Mouse (Mus musculus): ENCODE results near the gene Hnrnph3. TPM values are rescaled to one million over a fixed set of nuclear protein-coding genes. Genes with fewer than 3 reads are reported as not detected.

Hnrnph3 gene
- total and polyA plus RNA-seq, 2 experiments from 2014 or later: 3.9 to 34.6 TPM

DNA sequence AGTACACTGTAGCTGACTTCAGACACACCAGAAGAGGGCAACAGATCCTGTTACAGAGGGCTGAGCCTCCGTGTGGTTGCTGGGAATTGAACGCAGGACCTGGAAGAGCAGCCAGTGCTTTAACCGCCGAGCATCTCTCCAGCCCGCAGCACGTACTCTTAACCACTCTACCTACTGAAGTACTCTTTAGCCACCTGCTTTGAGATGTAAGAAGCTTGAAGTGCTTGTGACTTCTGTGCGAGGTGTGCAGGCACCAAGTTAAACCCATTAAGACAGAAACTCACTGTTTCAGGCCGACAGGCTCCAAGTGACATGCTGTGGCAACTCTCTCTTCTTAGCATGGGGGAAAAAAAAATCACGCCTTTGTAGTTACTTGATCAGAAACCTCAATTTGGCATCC is 9.8 kb downstream of the Hnrnph3 start:
- Histone ChIP-seq H3K27ac (ENCODE audit: low read depth) (no peak overlapping the region), H3K9me3 (replicated peaks; ENCODE audit: control insufficient read depth, low read length) (no peaks in the 10 kb centered on the region), H3K4me2 (ENCODE audit: low read depth, low read length) (no peak overlapping the region), H3K9ac (replicated peaks; ENCODE audit: low read depth, low read length) (no peak overlapping the region), H3K4me3 (ENCODE audit: low read depth, low read length) (no peak overlapping the region), H3K36me3 (replicated peaks; ENCODE audit: control insufficient read depth, insufficient read depth, low read length) (peaks cover 81% of the 10 kb centered on the region), H3K4me1 (ENCODE audit: control insufficient read depth, insufficient read depth) (0 out of 2 replicates have a peak, but pooled peaks cover 2% of the 10 kb centered on the region), H3K27me3 (ENCODE audit: control insufficient read depth, insufficient read depth, low read length) (no peaks in the 10 kb centered on the region)
- ATAC-seq (ENCODE audit: insufficient read depth, low read depth) (no peak), DNase-seq (ENCODE audit: low spot score) (no peak)
- WGBS: 89% methylated on average over 9 of the region's 9 CpGs
- no peak for TF ChIP-seq CTCF (IDR thresholded peaks at IDR 0.05; ENCODE audit: low read depth)
- TF ChIP-seq EP300 (IDR thresholded peaks at IDR 0.05; ENCODE audit: low read depth): no peak

DNA sequence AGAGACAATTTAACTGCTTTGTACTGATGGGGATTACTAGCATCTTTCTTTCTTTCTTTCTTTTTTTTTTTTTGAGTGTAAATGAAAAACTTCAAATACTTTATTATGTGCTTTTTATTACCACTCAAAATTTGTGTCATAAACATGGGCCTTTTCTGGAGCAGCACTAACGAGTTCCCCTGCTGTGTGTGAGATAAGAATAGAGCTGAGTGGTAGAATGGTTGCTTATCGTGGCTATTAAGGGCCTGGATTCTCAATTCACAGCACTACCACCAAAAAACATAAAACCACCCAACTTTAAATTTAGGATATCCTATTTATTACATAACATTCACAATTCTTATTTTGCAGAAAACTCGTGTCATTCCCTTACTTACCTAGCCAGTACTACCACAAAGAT is 10.5 kb downstream of the Hnrnph3 start:
- no peaks in the 10 kb centered on the region for H3K27me3 ChIP-seq (ENCODE audit: control insufficient read depth, insufficient read depth, low read length)
- ATAC-seq (ENCODE audit: insufficient read depth, low read depth): no peak
- H3K27ac ChIP-seq (ENCODE audit: low read depth): no peak overlapping the region
- H3K36me3 ChIP-seq (replicated peaks; ENCODE audit: control insufficient read depth, insufficient read depth, low read length): peaks cover 84% of the 10 kb centered on the region
- 56% methylated on average over 3 of the region's 3 CpGs for WGBS
- no peak overlapping the region for H3K4me3 ChIP-seq (ENCODE audit: low read depth, low read length)
- TF ChIP-seq CTCF (IDR thresholded peaks at IDR 0.05; ENCODE audit: low read depth) (no peak), EP300 (IDR thresholded peaks at IDR 0.05; ENCODE audit: low read depth) (no peak)
- H3K9ac ChIP-seq (replicated peaks; ENCODE audit: low read depth, low read length): no peak overlapping the region
- no peaks in the 10 kb centered on the region for H3K9me3 ChIP-seq (replicated peaks; ENCODE audit: control insufficient read depth, low read length)
- H3K4me2 ChIP-seq (ENCODE audit: low read depth, low read length): no peak overlapping the region
- no peak for DNase-seq (ENCODE audit: low spot score)
- H3K4me1 ChIP-seq (ENCODE audit: control insufficient read depth, insufficient read depth): no peaks in the 10 kb centered on the region

DNA sequence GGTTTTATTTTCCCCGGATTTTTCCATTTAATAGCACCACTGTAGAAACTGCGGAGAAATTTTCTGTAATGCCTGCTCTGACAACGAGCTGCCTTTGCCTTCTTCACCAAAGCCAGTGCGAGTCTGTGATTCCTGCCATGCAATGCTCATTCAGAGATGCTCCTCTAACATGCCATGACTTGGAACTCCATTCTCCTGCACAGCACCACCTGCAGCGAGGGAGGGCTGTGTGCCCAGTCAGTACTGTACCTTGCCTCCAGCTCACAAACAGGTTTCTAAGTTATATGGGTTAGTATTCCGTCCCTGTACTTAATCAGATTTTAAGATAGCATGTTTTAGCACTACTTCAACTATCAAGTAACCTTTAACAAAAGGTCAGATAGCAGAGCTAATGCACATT is 12.5 kb downstream of the Hnrnph3 start:
- Histone ChIP-seq H3K9me3 (replicated peaks; ENCODE audit: control insufficient read depth, low read length) (no peaks in the 10 kb centered on the region), H3K27ac (ENCODE audit: low read depth) (no peak overlapping the region), H3K9ac (replicated peaks; ENCODE audit: low read depth, low read length) (no peak overlapping the region), H3K4me1 (ENCODE audit: control insufficient read depth, insufficient read depth) (no peaks in the 10 kb centered on the region), H3K4me2 (ENCODE audit: low read depth, low read length) (no peak overlapping the region), H3K27me3 (ENCODE audit: control insufficient read depth, insufficient read depth, low read length) (no peaks in the 10 kb centered on the region), H3K36me3 (replicated peaks; ENCODE audit: control insufficient read depth, insufficient read depth, low read length) (peaks cover 89% of the 10 kb centered on the region), H3K4me3 (ENCODE audit: low read depth, low read length) (no peak overlapping the region)
- ATAC-seq (ENCODE audit: insufficient read depth, low read depth) (no peak), DNase-seq (ENCODE audit: low spot score) (no peak)
- TF ChIP-seq CTCF (IDR thresholded peaks at IDR 0.05; ENCODE audit: low read depth): no peak
- TF ChIP-seq EP300 (IDR thresholded peaks at IDR 0.05; ENCODE audit: low read depth): no peak
- WGBS: 86% methylated on average over 6 of the region's 6 CpGs

DNA sequence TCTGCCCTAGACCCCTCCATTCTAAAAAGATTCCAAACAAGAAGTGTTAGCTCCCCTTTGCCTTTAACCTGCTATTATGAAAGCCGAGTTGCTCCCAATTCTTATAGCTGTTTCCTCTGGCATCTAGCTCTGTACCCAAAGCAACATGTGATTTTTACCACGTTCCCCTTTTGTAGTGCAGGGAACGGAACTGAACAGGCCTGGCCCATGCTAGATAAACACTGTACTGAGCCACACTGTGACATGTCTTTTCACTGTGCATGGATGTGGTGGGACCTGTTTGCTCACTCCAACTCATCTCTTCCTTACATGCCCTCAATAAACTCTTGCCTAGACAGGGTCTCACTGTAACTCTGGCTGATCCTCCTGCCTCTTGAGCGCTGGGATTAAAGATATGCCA is 13.7 kb downstream of the Hnrnph3 start:
- TF ChIP-seq EP300 (IDR thresholded peaks at IDR 0.05; ENCODE audit: low read depth) (no peak), CTCF (IDR thresholded peaks at IDR 0.05; ENCODE audit: low read depth) (no peak)
- Histone ChIP-seq H3K36me3 (replicated peaks; ENCODE audit: control insufficient read depth, insufficient read depth, low read length) (peaks cover 85% of the 10 kb centered on the region), H3K27me3 (ENCODE audit: control insufficient read depth, insufficient read depth, low read length) (no peaks in the 10 kb centered on the region), H3K27ac (ENCODE audit: low read depth) (no peak overlapping the region), H3K9me3 (replicated peaks; ENCODE audit: control insufficient read depth, low read length) (no peaks in the 10 kb centered on the region), H3K9ac (replicated peaks; ENCODE audit: low read depth, low read length) (no peak overlapping the region), H3K4me1 (ENCODE audit: control insufficient read depth, insufficient read depth) (no peaks in the 10 kb centered on the region), H3K4me3 (ENCODE audit: low read depth, low read length) (no peak overlapping the region), H3K4me2 (ENCODE audit: low read depth, low read length) (no peak overlapping the region)
- ATAC-seq (ENCODE audit: insufficient read depth, low read depth) (no peak), DNase-seq (ENCODE audit: low spot score) (no peak)
- 78% methylated on average over 4 of the region's 4 CpGs for WGBS

DNA sequence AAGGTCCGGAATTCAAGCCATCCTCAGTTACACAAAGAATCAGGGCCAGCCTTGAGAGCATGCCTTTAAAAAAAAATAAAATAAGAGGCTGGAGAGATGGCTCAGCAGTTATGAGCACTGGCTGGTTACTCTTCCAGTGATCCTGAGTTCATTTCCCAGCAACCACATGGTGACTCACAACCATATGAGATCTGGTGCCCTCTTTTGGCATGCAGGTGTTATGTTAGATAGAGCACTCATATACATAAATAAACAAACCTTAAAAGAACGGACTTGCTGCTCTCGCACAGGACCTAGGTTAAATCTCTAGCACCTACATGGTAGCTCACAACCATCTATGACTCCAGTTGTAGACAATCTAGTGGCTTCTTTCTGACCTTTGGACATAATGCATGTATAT is 15.8 kb downstream of the Hnrnph3 start:
- Histone ChIP-seq H3K9me3 (replicated peaks; ENCODE audit: control insufficient read depth, low read length) (no peaks in the 10 kb centered on the region), H3K4me1 (ENCODE audit: control insufficient read depth, insufficient read depth) (no peaks in the 10 kb centered on the region), H3K27me3 (ENCODE audit: control insufficient read depth, insufficient read depth, low read length) (no peaks in the 10 kb centered on the region), H3K9ac (replicated peaks; ENCODE audit: low read depth, low read length) (no peak overlapping the region), H3K36me3 (replicated peaks; ENCODE audit: control insufficient read depth, insufficient read depth, low read length) (peaks cover 85% of the 10 kb centered on the region), H3K4me3 (ENCODE audit: low read depth, low read length) (no peak overlapping the region), H3K27ac (ENCODE audit: low read depth) (no peak overlapping the region), H3K4me2 (ENCODE audit: low read depth, low read length) (no peak overlapping the region)
- TF ChIP-seq EP300 (IDR thresholded peaks at IDR 0.05; ENCODE audit: low read depth): no peak
- no peak for TF ChIP-seq CTCF (IDR thresholded peaks at IDR 0.05; ENCODE audit: low read depth)
- ATAC-seq (ENCODE audit: insufficient read depth, low read depth): no peak
- no peak for DNase-seq (ENCODE audit: low spot score)
- WGBS: 57% methylated on average over 3 of the region's 3 CpGs

DNA sequence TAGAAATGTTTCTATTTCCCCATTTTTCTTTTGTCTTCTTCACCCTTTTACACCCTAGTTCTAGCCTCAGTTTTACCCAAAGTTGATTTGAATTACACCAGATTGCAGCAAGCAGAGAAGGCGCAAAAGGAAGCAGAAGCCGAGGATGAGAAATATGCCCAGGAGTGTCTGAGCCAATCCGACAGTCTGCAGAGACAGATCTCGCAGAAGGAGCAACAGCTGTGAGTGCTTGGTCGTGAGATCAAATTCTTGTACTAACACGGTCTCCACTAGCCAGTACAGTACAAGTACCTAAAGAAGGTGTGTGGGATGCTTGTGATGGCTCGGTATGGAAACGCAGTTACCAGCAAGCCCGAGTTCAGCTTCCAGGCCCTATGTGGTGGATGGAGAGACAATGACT is 19.5 kb downstream of the Hnrnph3 start:
- TF ChIP-seq CTCF (IDR thresholded peaks at IDR 0.05; ENCODE audit: low read depth) (no peak), EP300 (IDR thresholded peaks at IDR 0.05; ENCODE audit: low read depth) (no peak)
- Histone ChIP-seq H3K9ac (replicated peaks; ENCODE audit: low read depth, low read length) (no peak overlapping the region), H3K36me3 (replicated peaks; ENCODE audit: control insufficient read depth, insufficient read depth, low read length) (peaks cover 89% of the 10 kb centered on the region)

More for the DNA sequence above, 19.5 kb downstream of the Hnrnph3 start:
- no peaks in the 10 kb centered on the region for H3K9me3 ChIP-seq (replicated peaks; ENCODE audit: control insufficient read depth, low read length)
- no peaks in the 10 kb centered on the region for H3K4me1 ChIP-seq (ENCODE audit: control insufficient read depth, insufficient read depth)
- ATAC-seq (ENCODE audit: insufficient read depth, low read depth) (no peak), DNase-seq (ENCODE audit: low spot score) (no peak)
- H3K4me3 ChIP-seq (ENCODE audit: low read depth, low read length): no peak overlapping the region
- H3K27me3 ChIP-seq (ENCODE audit: control insufficient read depth, insufficient read depth, low read length): no peaks in the 10 kb centered on the region
- 89% methylated on average over 9 of the region's 9 CpGs for WGBS
- H3K4me2 ChIP-seq (ENCODE audit: low read depth, low read length): no peak overlapping the region
- no peak overlapping the region for H3K27ac ChIP-seq (ENCODE audit: low read depth)
